Mouse (Mus musculus): ENCODE results near the gene Zfp607b.

Zfp607b gene

DNA sequence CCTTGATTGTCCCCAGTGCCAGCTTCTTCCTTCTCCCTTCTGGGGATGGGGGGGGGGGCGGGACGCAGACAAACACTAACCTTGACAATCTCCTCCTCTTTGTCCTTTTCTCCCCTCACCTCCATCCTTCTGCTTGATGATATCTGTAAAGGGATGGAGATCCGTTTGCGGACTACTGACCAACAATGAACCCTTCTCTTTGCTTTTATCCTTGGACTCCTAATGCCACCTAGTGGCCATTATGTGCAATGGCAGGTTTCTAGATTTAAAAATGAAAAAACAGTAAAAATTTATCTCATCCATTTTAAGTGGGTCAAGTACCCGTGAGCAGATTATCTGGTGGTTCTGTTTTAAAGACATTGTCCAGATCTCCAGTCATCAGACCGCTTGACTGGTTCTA is 3.5 kb upstream of the Zfp607b start:
- no peak for DNase-seq (ENCODE audit: low spot score)

GRCm38 (mm10) chr7:27687043-27687442 is 2.1 kb upstream of the Zfp607b start:
- no peak for DNase-seq (ENCODE audit: low spot score)

- DNase-seq (ENCODE audit: low spot score), result no peak
Observed at GRCm38 (mm10) chr7:27687836-27688235, 1.3 kb upstream of the Zfp607b start.

- DNase-seq (ENCODE audit: low spot score), result no peak
Observed at GRCm38 (mm10) chr7:27688246-27688788, 823 bp upstream of the Zfp607b start.

- no peak for DNase-seq (ENCODE audit: low spot score)
Observed at GRCm38 (mm10) chr7:27691076-27691475, 1.9 kb downstream of the Zfp607b start.

DNA sequence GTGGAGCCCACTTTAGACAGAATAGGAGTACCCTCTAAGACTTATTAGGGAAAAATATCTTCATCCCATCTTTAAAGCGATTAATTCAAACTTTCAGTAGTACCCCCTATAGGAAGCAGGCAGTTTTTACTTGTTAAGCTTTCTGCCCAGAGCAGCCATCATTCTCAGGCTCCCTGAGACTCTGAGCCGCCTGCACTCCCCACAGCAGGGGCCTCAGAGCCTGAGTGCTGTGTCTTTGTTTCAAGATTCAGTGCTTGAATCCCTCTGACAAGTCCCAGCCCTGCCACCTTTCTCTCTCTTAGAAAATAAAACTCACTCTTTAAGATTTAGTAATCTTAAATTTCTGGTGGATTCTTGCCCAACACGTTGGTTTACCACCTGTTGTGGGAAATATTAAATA is 7.6 kb downstream of the Zfp607b start:
- no peak for DNase-seq (ENCODE audit: low spot score)

DNA sequence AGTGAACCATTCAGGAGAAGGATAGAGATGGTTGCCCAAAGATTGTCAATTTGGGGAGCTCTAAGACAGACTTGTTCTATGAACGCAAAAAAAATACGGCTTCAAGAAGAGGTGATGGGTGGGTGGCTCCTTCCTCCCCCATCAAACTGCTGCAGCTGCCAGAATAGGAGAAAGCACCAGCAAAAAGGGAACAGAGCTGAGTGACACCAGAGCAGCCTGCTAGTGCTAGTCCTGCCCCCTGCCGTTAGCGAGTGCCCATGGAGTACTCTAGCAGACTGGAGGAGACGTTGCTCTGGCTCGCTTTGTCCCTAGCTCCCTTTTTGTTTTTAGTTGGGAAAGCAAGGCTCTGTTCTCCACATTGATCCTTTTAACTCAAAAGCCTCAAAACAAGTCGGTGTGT is 21.3 kb downstream of the Zfp607b start:
- DNase-seq (ENCODE audit: low spot score), result no peak

DNA sequence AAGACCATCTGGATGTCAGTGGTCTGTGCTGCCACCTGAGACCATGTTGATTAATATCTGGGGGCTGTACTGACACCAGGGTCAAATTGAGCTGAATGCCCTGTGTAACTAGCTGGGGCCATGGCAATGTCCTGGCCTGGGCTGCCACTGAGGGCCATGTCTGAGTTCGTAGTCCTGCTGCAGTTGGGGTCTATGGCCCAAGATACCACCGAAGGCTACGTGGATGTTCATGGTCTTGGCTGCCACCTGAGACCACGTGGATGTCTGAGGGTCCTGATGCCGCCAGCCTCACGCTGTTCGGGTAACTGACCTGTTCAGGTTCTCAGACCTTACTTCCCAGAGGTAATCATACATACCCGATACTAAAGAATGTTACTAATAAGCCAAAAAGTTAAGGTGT is 32.8 kb downstream of the Zfp607b start:
- no peak for DNase-seq (ENCODE audit: low spot score)

DNA sequence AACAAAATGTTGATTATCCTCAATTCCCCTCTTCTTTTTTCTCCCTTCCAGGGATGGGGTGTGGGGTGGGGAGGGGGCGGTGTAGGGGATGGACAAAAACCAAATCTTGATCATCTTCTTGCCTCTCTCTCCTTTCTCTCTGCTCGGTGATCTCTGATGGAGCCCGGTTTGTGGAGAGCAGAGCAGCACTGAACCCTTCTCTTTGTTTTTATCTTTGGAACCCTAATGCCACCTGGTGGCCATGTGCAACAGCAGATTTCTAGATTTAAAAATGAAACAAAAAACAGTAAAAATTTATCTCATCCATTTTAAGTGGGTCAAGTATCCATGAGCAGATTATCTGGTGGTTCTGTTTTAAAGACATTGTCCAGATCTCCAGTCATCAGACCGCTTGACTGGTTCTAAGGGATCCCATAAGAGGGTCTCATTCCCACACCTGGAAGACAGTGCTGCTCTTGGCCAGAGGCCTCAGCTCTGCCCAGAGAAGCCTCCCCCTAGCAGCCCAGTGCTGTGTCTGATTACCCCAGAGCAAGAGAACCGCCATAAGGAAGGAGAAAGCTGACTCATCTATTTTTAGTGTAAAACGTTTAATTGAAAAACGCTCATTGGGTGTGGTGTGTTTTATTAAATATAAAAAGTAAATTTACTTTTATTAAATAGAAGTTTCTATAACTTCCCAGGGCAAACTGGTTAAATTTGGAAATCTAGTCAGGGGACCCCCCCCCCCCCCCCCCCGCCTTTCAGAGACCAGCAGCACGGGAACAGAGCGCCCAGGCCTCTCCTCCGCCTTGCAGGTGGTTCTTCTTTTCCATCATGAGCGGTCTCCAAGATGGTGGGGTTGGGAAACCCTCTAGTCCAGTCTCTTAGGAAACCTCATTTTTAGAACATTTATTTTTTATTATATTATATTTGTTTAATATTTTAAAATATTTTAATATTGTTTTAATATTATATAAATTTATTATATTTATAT is 36.7 kb downstream of the Zfp607b start:
- no peak for DNase-seq (ENCODE audit: low spot score)

- DNase-seq (ENCODE audit: low spot score), result no peak
Observed at GRCm38 (mm10) chr7:27727471-27727870, 38.3 kb downstream of the Zfp607b start.

DNA sequence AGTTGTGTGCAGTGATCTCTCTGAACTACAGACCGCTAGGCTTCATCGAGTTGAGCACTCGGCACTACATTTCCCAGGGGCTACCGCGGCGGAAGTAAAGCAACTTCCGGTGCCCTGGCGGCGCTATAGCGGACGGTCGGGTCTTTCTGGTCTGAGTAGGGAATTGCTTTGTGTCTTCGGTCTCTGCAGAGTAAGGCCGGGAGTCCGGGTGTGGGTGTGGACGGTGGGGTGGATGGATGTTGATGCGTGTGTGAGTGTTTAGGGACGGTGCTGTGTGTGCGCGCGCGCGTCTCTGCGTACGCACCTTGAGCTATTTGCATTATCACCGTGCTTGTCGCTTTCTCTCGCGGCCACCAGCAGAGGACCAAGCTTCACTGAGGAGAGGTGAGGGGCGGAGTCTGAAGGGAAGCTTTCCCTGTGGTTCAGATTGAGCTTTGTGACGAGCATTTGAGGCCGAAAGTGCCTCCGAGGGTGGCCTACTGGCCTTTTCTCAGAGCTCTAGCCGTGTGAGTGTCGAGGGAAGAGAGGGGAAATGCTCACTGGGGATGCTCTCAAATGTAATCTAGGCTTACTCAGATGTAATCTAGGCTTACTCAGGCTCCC is 42.2 kb downstream of the Zfp607b start, which contains the start of gene Zfp60:
Gene Zfp60, plus strand, starts transcription at position 109 of the 603 bp plus-strand sequence.
- DNase-seq (ENCODE audit: low spot score), result peak; percentile 21

DNA sequence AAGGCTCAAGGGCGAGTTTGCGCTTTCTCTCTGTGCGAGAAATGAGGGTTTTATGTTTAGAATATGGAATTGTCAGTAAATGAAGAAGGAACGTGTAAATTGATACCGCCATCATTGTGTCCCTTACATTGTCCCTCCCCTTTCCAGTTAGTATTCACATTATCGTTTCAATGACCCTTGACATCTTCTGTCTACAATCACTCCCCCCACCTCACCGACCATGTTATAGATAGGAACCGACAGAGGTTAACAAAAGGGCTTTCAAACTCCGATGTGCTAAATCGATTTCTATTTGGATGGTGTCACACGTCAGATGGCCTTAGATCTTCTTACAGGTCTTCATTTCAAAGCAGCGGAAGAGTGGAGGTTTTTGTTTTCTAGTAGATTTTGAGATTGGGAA is 42.8 kb downstream of the Zfp607b start:
- no peak for DNase-seq (ENCODE audit: low spot score)

- DNase-seq (ENCODE audit: low spot score), result no peak
Observed at GRCm38 (mm10) chr7:27732508-27732907, 43.4 kb downstream of the Zfp607b start.

- DNase-seq (ENCODE audit: low spot score), result no peak
Observed at GRCm38 (mm10) chr7:27735457-27735856, 46.3 kb downstream of the Zfp607b start.
